Comparison of ENCODE assay signal across 19 mouse cellular contexts in the genomic region with DNA sequence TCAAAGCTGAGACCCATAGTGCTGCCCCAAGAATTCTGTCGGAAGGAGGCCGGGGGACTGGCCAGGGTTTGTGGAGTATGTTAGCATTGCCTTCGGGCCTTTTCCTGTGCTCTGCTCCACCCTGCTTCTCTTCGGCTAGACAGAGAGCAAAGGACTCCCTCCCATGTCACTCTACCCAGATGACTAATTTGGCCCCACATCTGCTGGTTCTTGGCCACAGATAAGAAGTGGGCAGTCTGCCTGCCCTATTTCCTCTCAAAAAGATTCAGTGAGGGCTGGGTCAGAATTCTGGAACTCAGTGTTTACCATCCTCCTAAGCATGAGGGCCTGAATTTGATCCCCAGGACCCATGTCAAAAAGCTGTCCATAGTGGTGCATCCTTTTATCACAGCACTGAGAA.
DNase-seq lines count a peak whose midpoint lies in the region; ATAC-seq lines count a peak whose summit lies in the region.
"Had no signal": no experiment of that assay in that cellular context is flagged by ENCODE, and none has a peak within 500 bp of the region (broad histone marks: within the 10 kb centered on the region; RNA-seq: fewer than 3 reads in every experiment).

No protein-coding gene starts in this region.

- no peak for ATAC-seq in heart, embryonic 12.5 days (ENCODE audit: insufficient number of reproducible peaks, low FRiP score)
- ATAC-seq: forebrain, embryonic 14.5 days; hindbrain, postnatal 0 days had no signal

- H3K9me3 ChIP-seq in heart, embryonic 12.5 days (replicated peaks) = no peaks in the 10 kb centered on the region
- H3K9me3 ChIP-seq: heart, embryonic 15.5 days; megakaryocyte, embryonic 14.5 days had no signal

- H3K36me3 ChIP-seq in heart, embryonic 12.5 days = no peaks in the 10 kb centered on the region
- H3K36me3 ChIP-seq: G1E; heart, embryonic 15.5 days had no signal

- no peaks in the 10 kb centered on the region for H3K27me3 ChIP-seq in heart, embryonic 12.5 days (replicated peaks)
- H3K27me3 ChIP-seq: heart, embryonic 15.5 days; megakaryocyte, embryonic 14.5 days had no signal

- peaks cover 15% of the 10 kb centered on the region for H3K4me1 ChIP-seq in heart, embryonic 12.5 days (replicated peaks)
- H3K4me1 ChIP-seq: megakaryocyte, embryonic 14.5 days had no signal

- WGBS in heart, embryonic 12.5 days = 47% methylated on average over 4 of the region's 4 CpGs

- H3K27ac ChIP-seq in heart, embryonic 12.5 days (ENCODE audit: poor library complexity, severe bottlenecking) = no peak overlapping the region
- H3K27ac ChIP-seq: heart, embryonic 15.5 days; hindbrain, postnatal 0 days; stomach, postnatal 0 days had no signal

- peak; percentile 93 for DNase-seq in heart, adult 11 months
- DNase-seq in 3134 (ENCODE audit: extremely low read depth, insufficient read length, low spot score) = peak; percentile 51
- peak; percentile 76 for DNase-seq in adrenal gland, adult 2 months
- peak; percentile 34 to 65 for DNase-seq in heart, adult 9 months (ENCODE audit: low spot score in 2 of 2)
- no peak for DNase-seq in cerebellum, postnatal 10 days
- no peak for DNase-seq in spleen, postnatal 36 days (ENCODE audit: low spot score in 2 of 2)
- no peak for DNase-seq in thymus, postnatal 36 days
- DNase-seq: cerebellum, adult 18-20 months; kidney, adult 2 months; kidney, postnatal 25 days; liver; thymus, postnatal 14 days had no signal

- no peak overlapping the region for H3K9ac ChIP-seq in heart, embryonic 12.5 days
- H3K9ac ChIP-seq: heart, embryonic 15.5 days had no signal

- no peak overlapping the region for H3K4me3 ChIP-seq in heart, embryonic 12.5 days
- H3K4me3 ChIP-seq: heart, embryonic 15.5 days; megakaryocyte, embryonic 14.5 days had no signal

- no peak overlapping the region for H3K4me2 ChIP-seq in heart, embryonic 12.5 days
- H3K4me2 ChIP-seq: heart, embryonic 15.5 days had no signal

Comparison
In these comparisons a context has a peak if more than half of its experiments do, and no peak if none do; other contexts are left out.
1. DNase-seq: peak in heart, adult 11 months (single experiment), 3134 (single experiment), adrenal gland, adult 2 months (single experiment) and heart, adult 9 months (2 of 2); none in cerebellum, postnatal 10 days (0 of 2), spleen, postnatal 36 days (0 of 2) and thymus, postnatal 36 days (0 of 2).